Mouse (Mus musculus) hindbrain, embryonic 14.5 days (tissue): ENCODE measurements around the gene Tcf19. TPM values are rescaled to one million over a fixed set of nuclear protein-coding genes. Genes with fewer than 3 reads are reported as not detected.
A peak's percentile ranks its signal among the peaks of the same experiment; 100 is the strongest.

Experiments
- ATAC-seq: fragments of 200-750 bp; cut with Nextera tagmentation; 2 replicates; pipeline ENCODE4 v1.8.0; 2017; ENCODE audit warnings: moderate number of reproducible peaks, mild to moderate bottlenecking, moderate TSS enrichment, moderate library complexity; ENCODE audit not compliant: low FRiP score
- DNase-seq: peaks from one replicate; pipeline ENCODE4 v3.0.0-alpha.2; 2015; ENCODE audit warnings: low spot score
- H3K27ac ChIP-seq: fragments of 300-500 bp; sonication (generic); 2 replicates; pipeline ENCODE4 v1.5.1; 2014; ENCODE audit warnings: mild to moderate bottlenecking, moderate library complexity
- H3K27me3 ChIP-seq: fragments of 300-500 bp; sonication (generic); 2 replicates; pipeline ENCODE4 v1.6.1; 2014; ENCODE audit warnings: mild to moderate bottlenecking, low read length, mixed read lengths; ENCODE audit not compliant: control insufficient read depth, insufficient read depth
- H3K36me3 ChIP-seq: fragments of 300-500 bp; sonication (generic); replicated peaks from 2 replicates; pipeline ENCODE4 v1.6.1; 2014; ENCODE audit not compliant: control insufficient read depth, insufficient read depth
- H3K4me1 ChIP-seq: fragments of 300-500 bp; sonication (generic); replicated peaks from 2 replicates; pipeline ENCODE4 v1.6.1; 2014; ENCODE audit warnings: antibody characterized with exemption, low read length, mixed read lengths; ENCODE audit not compliant: control insufficient read depth, insufficient read depth
- H3K4me2 ChIP-seq: fragments of 300-500 bp; sonication (generic); replicated peaks from 2 replicates; pipeline ENCODE4 v1.6.1; 2014; ENCODE audit warnings: mild to moderate bottlenecking, moderate library complexity
- H3K4me3 ChIP-seq: fragments of 300-500 bp; sonication (generic); replicated peaks from 2 replicates; pipeline ENCODE4 v1.5.1; 2014; ENCODE audit warnings: mild to moderate bottlenecking, low read length
- H3K9ac ChIP-seq: fragments of 300-500 bp; sonication (generic); 2 replicates; pipeline ENCODE4 v1.6.1; 2014
- H3K9me3 ChIP-seq: fragments of 300-500 bp; sonication (generic); 2 replicates; pipeline ENCODE4 v1.6.1; 2016; ENCODE audit warnings: low read length; ENCODE audit not compliant: control insufficient read depth
- WGBS: fragments of 180-500 bp; shearing (Covaris S2); extraction: QIAGEN DNeasy Blood & Tissue Kit; methylation state at CpG from one replicate; pipeline ENCODE4 v1.1.7; 2014; 5-methylcytosine and 5-hydroxymethylcytosine counted together
- polyA plus RNA-seq: library from polyadenylated mRNA; unstranded; fragments of >200 nt; fragmentation: Nextera tagmentation; extraction: Ambion mirVana; gene quantifications from 2 replicates; pipeline ENCODE4 v1.2.1, GENCODE M21; 2014

Tcf19 gene
- polyA plus RNA-seq, 1 experiment from 2014 or later = 12.3 TPM

GRCm38 (mm10) chr17:35538476-35538875 is 21.9 kb upstream of the Tcf19 start:
- no peak for ATAC-seq
- H3K4me3 ChIP-seq = no peak overlapping the region
- 91% methylated on average over 1 of the region's 1 CpGs for WGBS

DNA sequence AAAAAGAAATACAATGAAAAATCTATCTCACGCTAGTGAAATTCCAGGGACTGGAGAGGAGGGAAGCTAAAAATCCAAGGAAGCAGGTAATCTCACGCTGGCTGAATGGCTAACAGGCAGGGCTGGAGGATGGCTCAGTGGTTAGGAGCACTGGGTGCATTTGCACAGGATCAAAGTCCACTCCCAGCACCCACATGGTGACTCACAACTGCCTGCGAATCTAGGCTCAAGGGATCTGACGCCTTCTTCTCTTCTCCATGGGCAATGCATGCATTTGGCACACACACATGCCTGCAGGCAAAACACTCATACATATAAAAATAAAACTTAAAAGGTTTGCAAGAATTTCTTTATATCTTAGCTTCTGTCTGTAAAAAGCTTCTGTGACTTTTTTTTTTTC is 20.8 kb upstream of the Tcf19 start:
- Histone ChIP-seq H3K9ac (no peak overlapping the region), H3K4me2 (no peak overlapping the region), H3K27ac (no peak overlapping the region), H3K4me1 (no peaks in the 10 kb centered on the region), H3K4me3 (no peak overlapping the region), H3K36me3 (no peaks in the 10 kb centered on the region), H3K27me3 (no peaks in the 10 kb centered on the region), H3K9me3 (no peaks in the 10 kb centered on the region)
- ATAC-seq = no peak
- WGBS = 81% methylated on average over 4 of the region's 4 CpGs
- no peak for DNase-seq

More at GRCm38 (mm10) chr17:35538476-35538875, 21.9 kb upstream of the Tcf19 start:
- Histone ChIP-seq H3K4me1 (peaks cover 5% of the 10 kb centered on the region), H3K9me3 (no peaks in the 10 kb centered on the region), H3K36me3 (no peaks in the 10 kb centered on the region), H3K4me2 (no peak overlapping the region), H3K27me3 (no peaks in the 10 kb centered on the region), H3K27ac (no peak overlapping the region), H3K9ac (no peak overlapping the region)
- no peak for DNase-seq

DNA sequence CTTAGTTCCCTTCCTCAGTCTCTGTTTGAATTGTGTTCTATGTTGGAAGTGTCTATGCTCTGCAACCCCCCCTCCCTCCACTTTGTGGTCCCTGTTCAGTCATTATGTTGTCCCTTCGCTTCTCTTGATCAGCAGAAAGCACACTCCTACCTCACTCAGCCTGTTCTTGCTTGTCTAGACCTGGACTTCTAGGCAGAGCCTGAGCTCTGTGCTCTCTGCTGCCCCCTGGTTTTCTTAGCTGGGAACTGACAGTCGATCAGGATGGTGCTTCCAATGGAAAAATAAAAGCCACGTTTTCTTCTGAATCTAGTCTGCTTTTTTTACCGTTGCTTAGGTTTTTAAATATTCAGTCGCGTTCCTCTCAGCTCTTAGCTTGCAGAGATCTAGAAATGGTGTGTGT is 17.7 kb upstream of the Tcf19 start:
- Histone ChIP-seq H3K27me3 (no peaks in the 10 kb centered on the region), H3K4me2 (no peak overlapping the region), H3K36me3 (no peaks in the 10 kb centered on the region), H3K9me3 (no peaks in the 10 kb centered on the region), H3K27ac (no peak overlapping the region), H3K4me3 (no peak overlapping the region), H3K9ac (no peak overlapping the region), H3K4me1 (peaks cover 7% of the 10 kb centered on the region; the same call in 1 of the 2 replicates)
- WGBS = 16% methylated on average over 6 of the region's 6 CpGs
- 0 out of 2 replicates have a peak, but pooled peaks have one; percentile 63 for ATAC-seq
- peak; percentile 91 for DNase-seq

DNA sequence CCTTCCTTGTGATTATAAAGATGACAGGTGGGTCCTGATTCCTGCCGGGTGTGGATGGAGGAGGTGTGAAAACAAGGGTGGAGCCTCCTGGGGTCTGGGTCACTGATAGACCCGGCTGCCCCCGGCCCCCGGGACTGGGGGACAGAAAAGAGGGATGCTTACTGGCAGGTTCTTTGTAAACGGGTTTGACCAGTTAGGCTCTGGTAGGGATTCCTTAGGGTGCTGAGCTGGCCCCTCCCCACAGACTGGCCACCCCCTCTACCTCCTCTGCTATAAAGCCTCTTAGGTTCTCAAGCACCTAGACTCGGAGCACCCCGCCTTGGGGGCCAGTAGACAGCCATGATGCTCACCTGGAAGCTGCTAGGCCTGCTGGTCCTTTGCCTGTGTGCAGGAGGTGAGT is 16.3 kb upstream of the Tcf19 start, which contains the start of gene Psors1c2:
TSS of gene Psors1c2 (plus strand) at position 301 of the 400 bp plus-strand sequence.
- Histone ChIP-seq H3K36me3 (no peaks in the 10 kb centered on the region), H3K9me3 (no peaks in the 10 kb centered on the region), H3K9ac (no peak within 1 kb of the TSS), H3K4me1 (peaks cover 7% of the 10 kb centered on the region; the same call in 1 of the 2 replicates), H3K27ac (no peak within 1 kb of the TSS), H3K4me3 (no peak within 1 kb of the TSS), H3K27me3 (no peaks in the 10 kb centered on the region), H3K4me2 (no peak within 1 kb of the TSS)
- 51% methylated on average over 7 of the region's 7 CpGs for WGBS
- ATAC-seq (no peak), DNase-seq (no peak)

- H3K36me3 ChIP-seq = no peaks in the 10 kb centered on the region
- no peaks in the 10 kb centered on the region for H3K9me3 ChIP-seq
- H3K4me1 ChIP-seq = peaks cover 7% of the 10 kb centered on the region; the same call in 1 of the 2 replicates
- no peak overlapping the region for H3K4me3 ChIP-seq
- no peak for ATAC-seq
- H3K4me2 ChIP-seq = no peak overlapping the region
- no peak for DNase-seq
- WGBS = 27% methylated on average over 3 of the region's 3 CpGs
- H3K27ac ChIP-seq = no peak overlapping the region
- H3K9ac ChIP-seq = no peak overlapping the region
- H3K27me3 ChIP-seq = no peaks in the 10 kb centered on the region
Observed at GRCm38 (mm10) chr17:35532360-35532759, 15.7 kb upstream of the Tcf19 start.

GRCm38 (mm10) chr17:35526644-35527043 is 10.0 kb upstream of the Tcf19 start:
- peaks cover 4% of the 10 kb centered on the region; the same call in 1 of the 2 replicates for H3K36me3 ChIP-seq

DNA sequence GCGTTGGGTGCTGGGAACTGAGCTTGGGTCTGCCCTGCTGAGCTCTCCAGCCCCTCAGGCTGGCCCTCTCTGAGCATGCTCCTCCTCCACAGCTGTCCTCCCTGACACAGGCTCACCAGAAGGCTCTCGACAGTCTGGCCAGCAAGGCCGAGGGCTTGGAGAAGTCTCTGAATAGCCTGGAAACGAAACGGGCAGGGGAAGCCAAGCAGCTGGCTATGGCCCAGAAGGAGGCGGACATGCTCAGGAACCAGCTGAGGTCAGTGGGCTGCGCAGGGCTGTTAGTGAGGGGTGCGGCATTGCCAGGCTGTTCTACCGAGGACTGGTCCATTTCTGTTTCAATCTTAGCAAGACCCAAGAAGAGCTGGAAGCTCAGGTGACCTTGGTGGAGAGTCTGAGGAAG is 7.7 kb upstream of the Tcf19 start:
- Histone ChIP-seq H3K4me2 (no peak overlapping the region), H3K9me3 (no peaks in the 10 kb centered on the region), H3K4me3 (no peak overlapping the region), H3K4me1 (no peaks in the 10 kb centered on the region), H3K27me3 (no peaks in the 10 kb centered on the region), H3K27ac (no peak overlapping the region), H3K9ac (no peak overlapping the region), H3K36me3 (peaks cover 8% of the 10 kb centered on the region; the same call in 1 of the 2 replicates)
- WGBS = 86% methylated on average over 9 of the region's 9 CpGs
- DNase-seq (no peak), ATAC-seq (no peak)

More at GRCm38 (mm10) chr17:35526644-35527043, 10.0 kb upstream of the Tcf19 start:
- Histone ChIP-seq H3K9me3 (no peaks in the 10 kb centered on the region), H3K4me2 (no peak overlapping the region), H3K4me3 (no peak overlapping the region), H3K27ac (no peak overlapping the region), H3K4me1 (peaks cover 7% of the 10 kb centered on the region; the same call in 1 of the 2 replicates), H3K27me3 (no peaks in the 10 kb centered on the region), H3K9ac (no peak overlapping the region)
- WGBS = 88% methylated on average over 8 of the region's 8 CpGs
- no peak for DNase-seq
- ATAC-seq = no peak

GRCm38 (mm10) chr17:35517526-35517925 is 902 bp upstream of the Tcf19 start:
- H3K36me3 ChIP-seq = 0 out of 2 replicates have a peak, but pooled peaks cover 3% of the 10 kb centered on the region
- H3K9ac ChIP-seq = peak overlapping the region; percentile 42
- 0 out of 2 replicates have a peak, but pooled peaks cover 4% of the 10 kb centered on the region for H3K27me3 ChIP-seq
- peak overlapping the region; percentile 44 for H3K4me3 ChIP-seq
- ATAC-seq = no peak
- DNase-seq = no peak
- H3K9me3 ChIP-seq = no peaks in the 10 kb centered on the region
- H3K4me2 ChIP-seq = peak overlapping the region; percentile 80
- WGBS = 10% methylated on average over 12 of the region's 12 CpGs
- no peak overlapping the region for H3K27ac ChIP-seq
- peaks cover 15% of the 10 kb centered on the region for H3K4me1 ChIP-seq

GRCm38 (mm10) chr17:35515911-35516640 is 548 bp downstream of the Tcf19 start:
- no peaks in the 10 kb centered on the region for H3K9me3 ChIP-seq
- H3K27ac ChIP-seq = no peak overlapping the region
- peak overlapping the region; percentile 80 for H3K4me2 ChIP-seq
- H3K4me3 ChIP-seq = peak overlapping the region; percentile 44
- 0 out of 2 replicates have a peak, but pooled peaks cover 4% of the 10 kb centered on the region for H3K27me3 ChIP-seq
- DNase-seq (no peak), ATAC-seq (peak; percentile 15; the same call in 1 of the 2 replicates)
- no peaks in the 10 kb centered on the region for H3K36me3 ChIP-seq
- peaks cover 15% of the 10 kb centered on the region for H3K4me1 ChIP-seq
- 7% methylated on average over 25 of the region's 25 CpGs for WGBS
- H3K9ac ChIP-seq = peak overlapping the region; percentile 37
